Mouse (Mus musculus) urinary bladder, postnatal 10 days (tissue): ENCODE results near the gene Cfap57.
"Not testable (repeated sequence)": the region's sequence is repeated elsewhere in the genome, so short reads cannot be mapped to it uniquely, and the experiment has no call there.

ENCODE experiments used
- DNase-seq: peaks from one replicate; pipeline ENCODE4 v3.0.0; 2022; ENCODE audit warnings: low spot score

Cfap57 gene

GRCm38 (mm10) chr4:118518208-118518607 is 102.4 kb downstream of the Cfap57 start:
- no peak for DNase-seq

- no peak for DNase-seq
Measured at GRCm38 (mm10) chr4:118517497-118518146, 103.0 kb downstream of the Cfap57 start.

- no peak for DNase-seq
Measured at GRCm38 (mm10) chr4:118516699-118517496, 103.7 kb downstream of the Cfap57 start.

GRCm38 (mm10) chr4:118509050-118509449 is 111.5 kb downstream of the Cfap57 start:
- no peak for DNase-seq

GRCm38 (mm10) chr4:118507171-118507570 is 113.4 kb downstream of the Cfap57 start:
- DNase-seq = not testable (repeated sequence)

- DNase-seq = no peak
Measured at GRCm38 (mm10) chr4:118505551-118505950, 115.0 kb downstream of the Cfap57 start.
